Mouse (Mus musculus) gastrocnemius, postnatal 25 days (tissue): ENCODE results near the gene Pde4c. TPM values are rescaled to one million over a fixed set of nuclear protein-coding genes. Genes with fewer than 3 reads are reported as not detected.

ENCODE experiments used
- DNase-seq: peaks from one replicate; pipeline ENCODE4 v3.0.0; 2022
- total RNA-seq, 2 experiments: library from RNA; stranded (reverse); gene quantifications; 1 replicate in 1 of 2; 2 replicates in 1 of 2; pipeline ENCODE4 v1.2.3; 2021

Pde4c gene
- total RNA-seq, 2 experiments from 2014 or later, result 1.6 to 2.3 TPM

DNA sequence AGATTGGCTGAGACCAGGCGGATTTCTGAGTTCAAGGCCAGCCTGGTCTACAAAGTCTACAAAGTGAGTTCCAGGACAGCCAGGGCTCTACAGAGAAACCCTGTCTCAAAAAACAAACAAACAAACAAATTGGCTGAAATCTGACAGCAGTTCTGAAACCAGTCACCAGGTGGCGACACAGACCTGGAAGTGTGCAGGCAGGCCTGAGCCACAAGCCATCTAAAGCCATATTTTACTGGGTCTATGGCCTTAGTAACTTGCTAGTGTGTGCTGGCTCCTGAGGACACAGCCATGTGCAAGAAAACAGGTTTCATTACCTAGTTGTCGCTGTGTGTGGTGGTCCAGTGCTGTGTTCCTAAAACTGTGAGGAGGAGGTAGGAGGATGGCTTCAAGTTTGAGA, 2.8 kb upstream of the Pde4c start:
- peak; percentile 59 for DNase-seq

DNA sequence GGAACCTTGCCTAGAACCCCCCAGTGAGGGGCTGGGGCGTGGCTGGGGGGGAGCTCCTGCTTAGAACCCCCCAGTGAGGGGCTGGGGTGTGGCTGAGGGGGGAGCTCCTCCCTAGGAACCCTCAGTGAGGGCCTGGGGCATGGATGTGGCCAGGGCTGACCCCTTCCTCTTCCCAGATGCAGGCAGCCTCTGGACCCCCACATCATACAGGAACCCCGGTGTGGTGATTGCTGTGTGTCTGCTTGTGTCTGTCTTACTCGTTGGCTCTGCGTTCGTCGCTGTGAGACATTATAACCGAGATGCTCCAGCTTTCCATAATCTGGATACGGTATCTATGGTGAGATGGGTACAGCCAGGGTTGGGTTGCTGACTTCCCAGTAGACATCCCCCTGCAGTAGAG, 1.9 kb upstream of the Pde4c start:
- no peak for DNase-seq

DNA sequence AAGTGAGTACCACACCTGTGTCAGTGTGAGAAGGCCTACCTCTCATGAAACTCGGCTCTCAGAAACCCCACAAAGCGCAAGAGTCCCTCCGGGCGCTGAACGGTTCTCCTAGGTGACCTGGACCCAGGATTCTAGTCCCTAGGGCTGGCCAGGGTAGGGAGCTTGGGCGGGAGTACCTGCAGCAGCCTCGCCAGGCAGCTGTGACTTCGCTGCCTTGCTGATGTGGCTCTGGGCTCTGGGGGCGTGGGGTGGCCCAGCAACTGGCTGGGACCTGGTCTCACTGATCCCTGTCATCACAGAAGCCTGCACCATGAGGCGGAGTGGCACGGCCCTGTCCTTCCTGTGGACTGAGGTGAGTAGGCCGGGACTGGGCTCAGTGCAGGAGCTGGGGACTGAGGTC, 696 bp downstream of the Pde4c start:
- DNase-seq, result no peak

DNA sequence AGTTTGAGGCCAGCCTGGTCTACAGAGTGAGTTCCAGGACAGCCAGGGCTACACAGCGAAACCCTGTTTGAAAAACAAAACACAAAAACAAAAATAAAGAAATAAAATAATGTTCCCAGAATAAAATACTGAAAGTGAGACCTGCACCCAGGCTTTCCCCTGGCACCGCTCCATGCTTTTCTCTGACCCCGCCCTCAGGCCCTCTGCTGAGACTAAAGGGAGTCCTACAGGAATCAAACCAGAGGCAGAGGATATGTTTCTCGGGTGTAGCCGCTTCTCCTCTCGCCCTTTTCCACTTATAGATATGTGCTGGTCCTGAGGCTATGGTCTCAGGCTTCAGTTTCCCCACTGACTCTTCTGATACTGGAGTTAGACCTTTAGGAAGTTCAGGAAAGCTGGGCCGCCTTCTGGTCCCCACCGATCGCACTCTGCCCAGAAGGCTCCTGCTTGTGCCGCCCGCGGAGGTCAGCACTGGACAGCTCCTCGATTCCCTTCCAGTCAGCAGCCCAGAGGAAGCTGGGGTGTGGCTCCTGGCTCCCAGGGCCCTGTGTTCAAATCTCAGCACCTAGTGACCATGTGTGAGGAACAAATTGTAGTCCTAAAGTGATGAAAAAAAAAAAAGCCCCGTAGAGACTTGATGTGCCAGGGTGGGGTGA, 2.4 kb downstream of the Pde4c start:
- no peak for DNase-seq

DNA sequence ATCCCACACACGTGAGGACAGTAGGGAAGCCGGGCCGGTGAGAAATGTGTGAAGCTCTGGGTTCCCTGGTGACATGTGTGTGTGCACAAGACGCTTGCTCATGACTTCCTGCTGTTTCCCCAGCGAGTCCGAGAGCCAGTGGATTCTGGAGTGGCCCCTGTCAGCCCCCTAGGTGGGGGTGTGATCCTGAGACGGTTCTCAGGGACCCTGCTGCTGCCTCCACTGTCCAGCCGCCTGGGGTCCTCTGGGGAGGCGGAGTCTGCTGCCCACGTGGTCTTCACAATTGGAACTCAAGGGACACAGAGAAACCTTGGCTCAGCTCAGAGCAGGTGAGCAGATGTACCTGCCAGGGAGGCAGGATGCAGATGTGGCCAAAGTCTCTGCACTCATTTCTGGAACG, 3.2 kb downstream of the Pde4c start:
- no peak for DNase-seq

DNA sequence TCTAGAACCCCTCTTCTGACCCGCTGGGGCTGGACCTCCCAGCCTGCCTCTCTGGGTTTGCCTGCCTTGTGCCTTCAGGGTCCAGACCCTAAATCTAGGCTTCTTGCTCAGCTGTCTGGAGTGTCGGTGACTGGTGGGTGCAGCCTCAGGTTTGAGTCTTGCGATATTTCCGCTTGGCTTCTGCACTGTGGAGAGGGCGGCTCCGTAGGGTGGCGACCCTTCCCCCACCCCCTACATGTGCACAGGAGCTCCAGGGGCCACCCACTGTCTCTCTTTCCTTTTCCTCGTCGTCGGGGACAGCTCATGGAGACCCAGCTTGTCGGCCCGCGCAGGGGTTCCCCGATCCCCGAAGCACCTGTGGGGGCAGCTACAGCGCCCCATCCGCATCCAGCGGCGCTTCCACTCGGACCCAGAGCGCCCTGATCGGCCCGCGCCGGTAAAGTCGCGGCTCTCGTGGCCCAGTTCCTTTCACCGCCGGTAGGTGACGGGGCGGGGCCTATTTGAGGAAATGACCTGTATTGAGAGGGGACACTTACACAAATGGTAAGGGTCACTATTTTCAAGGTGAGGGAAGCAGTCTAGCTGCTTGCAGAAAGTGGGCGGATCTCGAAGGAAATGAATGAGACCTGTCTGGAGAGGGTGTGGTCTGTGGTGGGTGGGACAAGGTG, 6.4 kb downstream of the Pde4c start:
- no peak for DNase-seq

DNA sequence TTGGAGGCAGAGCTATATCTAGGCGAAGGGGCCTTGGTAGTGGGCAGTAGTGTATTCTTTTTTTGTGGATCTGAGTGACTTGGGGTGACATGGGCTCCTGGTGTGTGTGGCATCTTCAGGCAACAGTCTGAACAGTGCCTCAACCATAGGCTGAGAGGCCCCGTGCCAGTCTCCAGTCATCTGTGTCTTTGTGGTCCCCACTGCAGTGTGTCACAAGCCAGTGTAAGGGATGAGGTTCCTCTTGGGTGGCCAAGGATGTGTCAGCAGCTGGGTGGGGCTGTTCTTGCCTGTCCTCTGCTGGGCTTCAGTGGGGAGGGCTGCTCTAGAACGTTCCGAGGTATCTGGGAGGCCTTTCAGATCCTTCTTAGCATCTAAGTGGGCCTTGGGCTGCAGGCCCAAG, 7.4 kb downstream of the Pde4c start:
- DNase-seq, result no peak

DNA sequence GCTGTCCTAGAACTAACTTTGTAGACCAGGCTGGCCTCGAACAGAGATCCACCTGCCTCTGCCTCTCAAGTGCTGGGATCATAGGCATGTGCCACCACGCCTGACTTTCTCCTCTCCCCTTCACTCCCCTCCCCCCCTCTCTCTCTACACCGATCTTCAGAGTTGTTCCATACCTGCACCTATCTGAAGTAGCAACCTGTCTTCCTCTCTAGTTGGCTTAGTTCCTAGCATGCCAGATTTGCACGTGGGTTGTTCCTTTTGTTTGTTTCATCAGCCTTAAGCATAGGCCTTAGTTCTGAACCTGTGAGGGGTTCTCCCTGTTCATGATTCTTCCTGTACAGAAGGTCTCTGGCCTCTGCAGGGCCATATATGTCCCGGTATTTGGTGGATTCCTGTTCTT, 14.2 kb downstream of the Pde4c start:
- DNase-seq, result no peak

DNA sequence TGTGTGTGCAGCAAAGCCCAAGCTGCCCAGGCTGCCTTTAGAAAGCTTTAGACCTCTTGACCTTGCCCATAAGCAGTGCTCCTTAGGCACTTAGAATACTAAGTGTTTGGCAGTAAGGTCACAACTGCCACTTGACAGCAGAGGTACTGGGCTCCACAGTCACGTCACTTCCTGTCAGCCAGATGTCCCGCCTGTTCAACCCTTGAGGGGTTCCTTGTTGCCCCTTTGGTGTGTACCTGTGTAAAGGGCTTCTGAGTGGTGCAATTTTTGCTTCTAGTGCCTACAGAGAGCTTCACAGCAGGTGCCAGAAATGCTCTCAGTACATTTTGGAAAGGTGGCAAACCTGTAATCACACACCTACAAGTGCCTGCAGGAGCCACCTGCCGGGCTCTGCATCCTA, 14.7 kb downstream of the Pde4c start:
- DNase-seq, result no peak

DNA sequence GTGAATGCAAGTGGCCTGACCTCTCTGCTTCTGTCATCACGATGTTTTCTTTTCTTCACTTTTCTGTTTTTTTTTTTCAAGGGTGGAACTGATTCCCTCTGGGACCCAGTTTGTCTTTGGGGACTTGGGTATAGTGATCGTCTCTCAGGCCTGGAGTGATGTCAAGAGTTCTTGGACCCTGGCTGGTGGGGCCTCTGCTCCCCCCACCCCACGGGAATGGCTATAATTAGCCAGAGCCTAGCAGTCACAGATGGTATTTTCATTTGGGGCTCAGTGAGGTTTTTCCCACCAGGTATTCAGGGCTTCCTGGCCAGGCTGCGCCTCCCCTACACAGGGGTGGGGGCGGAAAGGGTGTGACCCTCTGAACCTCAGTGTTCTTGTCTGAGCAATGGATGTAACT, 18.1 kb downstream of the Pde4c start:
- peak; percentile 26 for DNase-seq

DNA sequence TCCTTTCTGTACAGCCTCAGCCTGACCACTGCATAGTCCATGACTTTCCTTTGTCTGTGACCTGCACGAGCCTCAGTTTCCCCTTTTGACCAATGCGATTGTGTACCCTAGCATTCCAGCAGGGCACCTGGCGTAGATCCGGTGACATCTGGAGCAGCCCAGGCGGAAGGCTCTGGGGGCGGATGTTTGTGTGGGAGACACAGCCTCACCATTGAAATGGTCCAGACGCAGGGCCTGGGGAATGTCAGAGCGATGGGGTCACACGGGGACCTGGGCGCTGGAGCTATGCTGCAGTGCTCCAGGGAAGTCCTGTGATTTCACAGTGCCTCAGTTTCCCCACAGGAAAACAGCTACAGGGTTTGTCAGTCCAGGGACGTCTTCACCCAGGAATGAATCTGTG, 18.7 kb downstream of the Pde4c start:
- no peak for DNase-seq

DNA sequence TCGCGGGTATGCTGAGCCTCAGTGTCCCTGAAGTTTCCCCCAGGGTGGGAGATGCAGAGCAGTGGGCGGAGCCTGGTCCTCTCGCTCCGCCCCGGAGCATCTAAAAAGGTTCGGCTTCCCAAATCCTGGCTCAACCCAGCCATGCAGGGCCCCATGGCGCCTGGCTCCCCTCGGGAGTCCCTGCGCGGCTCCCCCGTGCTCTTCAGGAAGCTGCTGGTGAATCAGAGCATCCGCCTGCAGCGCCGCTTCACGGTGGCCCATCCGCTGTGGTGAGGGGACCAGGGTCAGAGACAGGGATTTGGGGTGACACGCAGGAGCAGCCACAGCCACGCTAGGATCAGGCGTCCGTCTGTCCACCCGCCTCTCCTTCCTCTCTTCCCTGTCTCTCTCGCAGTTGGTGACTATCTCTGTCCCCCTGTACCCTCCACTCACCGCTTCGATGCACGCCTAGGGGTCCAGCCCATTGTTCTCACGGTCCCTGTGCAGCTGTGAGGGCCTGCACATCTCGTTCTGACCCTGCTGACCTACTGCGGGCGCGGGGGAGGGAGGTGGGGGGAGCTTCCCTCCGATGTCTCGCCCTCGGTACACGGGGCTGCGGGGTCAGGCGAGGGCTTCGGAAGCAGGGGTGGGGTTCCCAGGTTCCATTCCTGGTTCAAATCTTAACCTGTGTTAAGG, 19.6 kb downstream of the Pde4c start:
- peak; percentile 57 for DNase-seq

DNA sequence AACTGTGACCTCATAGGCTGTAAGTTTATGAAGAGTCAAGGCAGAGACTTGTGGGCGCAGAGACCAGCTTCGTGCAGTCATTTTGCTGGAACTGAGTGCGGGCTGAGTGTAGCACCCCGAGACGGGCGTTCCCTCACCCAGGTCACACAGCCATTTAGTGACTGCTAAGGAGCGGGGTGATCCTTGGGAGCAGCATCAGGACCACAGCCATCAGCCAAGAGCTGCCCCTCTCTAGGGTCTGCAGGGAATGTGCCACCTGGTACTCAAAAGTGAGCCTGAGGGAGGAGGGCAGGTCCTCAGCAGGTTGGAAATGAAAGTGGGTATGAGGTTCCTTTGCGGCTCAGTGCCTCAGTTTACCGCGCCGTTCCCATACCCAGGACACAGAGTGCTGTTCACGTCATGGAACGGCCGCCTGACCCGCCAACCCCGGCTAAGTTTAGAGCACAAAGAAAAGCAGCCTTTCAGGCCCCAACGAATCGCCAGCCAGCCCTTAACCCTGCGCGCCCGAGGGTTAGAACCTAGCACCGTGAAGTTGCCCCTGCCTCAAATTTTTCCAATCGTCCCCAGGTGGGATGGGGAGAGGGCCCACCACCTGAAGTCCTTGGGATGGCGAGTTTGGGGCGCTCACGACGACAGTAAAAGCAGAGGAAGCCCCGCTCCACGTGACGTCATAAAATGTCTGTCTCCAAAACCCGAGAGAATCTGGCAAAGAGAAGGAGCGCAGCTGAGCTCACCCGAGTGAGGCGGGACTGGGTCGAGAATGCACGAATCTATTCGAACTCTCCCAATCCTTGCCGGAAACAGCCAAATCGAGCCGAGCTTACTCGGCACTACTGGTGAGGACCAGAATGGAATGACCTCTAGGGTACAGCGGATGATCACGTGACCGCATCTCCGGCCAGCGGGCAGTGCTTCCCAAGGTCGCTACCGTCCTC, 20.4 kb downstream of the Pde4c start:
- DNase-seq, result peak; percentile 81

DNA sequence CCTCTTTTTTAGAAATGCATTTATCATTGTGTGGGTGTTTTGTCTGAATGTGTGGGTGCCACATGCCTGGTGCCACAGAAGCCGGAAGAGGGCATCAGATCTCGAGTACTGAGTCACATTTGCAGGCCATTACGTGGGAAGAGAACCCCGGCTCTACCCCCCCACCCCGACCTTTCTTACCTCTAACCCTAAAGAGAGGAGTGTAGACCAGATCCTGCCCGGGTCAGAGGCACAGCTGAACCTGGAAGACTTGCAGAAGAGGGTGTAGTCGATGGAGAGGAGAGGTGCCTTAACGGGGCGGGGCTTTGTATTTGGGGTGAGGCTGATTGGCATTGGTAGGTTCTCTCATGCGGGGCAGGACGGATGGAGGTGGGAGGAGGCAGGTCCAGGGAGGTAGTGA, 21.3 kb downstream of the Pde4c start:
- DNase-seq, result no peak

DNA sequence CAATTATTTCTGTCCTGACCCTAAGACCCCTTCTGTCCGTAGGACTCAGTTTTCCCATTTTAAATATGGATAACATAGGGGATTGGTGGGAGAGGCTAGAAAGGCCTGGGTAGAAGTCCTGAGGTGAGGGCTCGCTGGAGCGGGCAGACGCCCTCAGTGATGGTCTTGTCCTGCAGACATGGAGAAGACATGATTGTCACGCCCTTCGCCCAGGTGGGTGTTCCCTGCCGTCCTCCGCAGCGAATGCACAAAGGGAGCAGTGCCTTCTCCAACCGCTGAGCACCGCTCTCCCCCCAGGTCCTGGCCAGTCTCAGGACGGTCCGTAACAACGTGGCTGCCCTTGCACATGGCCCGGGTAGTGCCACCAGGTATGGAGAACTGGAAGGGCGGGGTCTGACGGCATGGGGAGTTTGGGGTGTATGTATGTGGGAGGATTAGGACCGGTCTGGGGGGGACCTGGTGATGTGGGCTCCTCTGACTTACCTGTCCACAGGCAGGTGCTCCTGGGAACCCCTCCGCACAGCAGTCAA, 22.2 kb downstream of the Pde4c start:
- DNase-seq, result no peak

DNA sequence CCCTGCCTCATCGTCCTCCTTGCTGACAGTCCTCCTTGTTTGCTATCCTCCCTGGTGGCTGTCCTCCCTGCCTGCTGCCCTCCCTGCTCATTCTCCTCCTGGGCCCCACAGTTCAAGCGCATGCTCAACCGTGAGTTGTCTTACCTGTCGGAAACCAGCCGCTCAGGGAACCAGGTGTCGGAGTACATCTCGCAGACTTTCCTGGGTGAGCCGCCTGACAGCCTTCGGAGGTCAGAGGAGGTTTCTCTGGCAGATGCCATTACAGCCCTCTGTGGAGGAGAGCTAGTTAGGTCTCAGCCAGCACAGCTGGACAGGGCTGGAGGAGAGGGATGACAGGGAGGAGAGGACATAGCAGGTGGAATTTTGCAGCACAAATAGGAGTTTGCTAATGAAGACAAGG, 23.2 kb downstream of the Pde4c start:
- no peak for DNase-seq

DNA sequence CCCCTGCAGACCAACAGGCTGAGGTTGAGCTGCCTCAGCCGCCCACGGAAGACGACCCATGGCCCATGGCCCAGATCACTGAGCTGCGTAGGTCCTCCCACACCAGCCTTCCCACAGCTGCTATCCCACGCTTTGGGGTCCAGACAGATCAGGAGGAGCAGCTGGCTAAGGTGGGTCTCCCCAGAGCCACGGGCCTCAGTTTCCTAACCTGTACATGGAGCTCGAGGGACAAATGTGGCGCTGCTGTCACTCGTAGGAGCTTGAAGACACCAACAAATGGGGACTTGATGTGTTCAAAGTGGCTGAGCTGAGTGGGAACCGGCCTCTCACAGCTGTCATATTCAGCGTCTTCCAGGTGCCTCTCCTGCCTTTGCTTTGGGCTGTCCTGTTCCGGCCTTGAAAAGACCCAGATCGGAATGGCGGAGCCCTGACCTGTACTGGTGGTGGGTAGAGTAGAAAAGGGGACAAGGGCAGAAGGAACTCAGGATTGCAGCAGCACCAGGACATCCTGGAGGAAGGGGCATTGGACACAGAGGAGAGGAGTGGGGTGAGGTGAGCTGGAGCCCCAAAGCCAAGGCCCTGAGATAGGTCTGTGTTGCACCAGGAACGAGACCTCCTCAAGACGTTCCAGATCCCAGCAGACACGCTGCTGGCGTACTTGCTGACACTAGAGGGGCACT, 23.8 kb downstream of the Pde4c start:
- no peak for DNase-seq

DNA sequence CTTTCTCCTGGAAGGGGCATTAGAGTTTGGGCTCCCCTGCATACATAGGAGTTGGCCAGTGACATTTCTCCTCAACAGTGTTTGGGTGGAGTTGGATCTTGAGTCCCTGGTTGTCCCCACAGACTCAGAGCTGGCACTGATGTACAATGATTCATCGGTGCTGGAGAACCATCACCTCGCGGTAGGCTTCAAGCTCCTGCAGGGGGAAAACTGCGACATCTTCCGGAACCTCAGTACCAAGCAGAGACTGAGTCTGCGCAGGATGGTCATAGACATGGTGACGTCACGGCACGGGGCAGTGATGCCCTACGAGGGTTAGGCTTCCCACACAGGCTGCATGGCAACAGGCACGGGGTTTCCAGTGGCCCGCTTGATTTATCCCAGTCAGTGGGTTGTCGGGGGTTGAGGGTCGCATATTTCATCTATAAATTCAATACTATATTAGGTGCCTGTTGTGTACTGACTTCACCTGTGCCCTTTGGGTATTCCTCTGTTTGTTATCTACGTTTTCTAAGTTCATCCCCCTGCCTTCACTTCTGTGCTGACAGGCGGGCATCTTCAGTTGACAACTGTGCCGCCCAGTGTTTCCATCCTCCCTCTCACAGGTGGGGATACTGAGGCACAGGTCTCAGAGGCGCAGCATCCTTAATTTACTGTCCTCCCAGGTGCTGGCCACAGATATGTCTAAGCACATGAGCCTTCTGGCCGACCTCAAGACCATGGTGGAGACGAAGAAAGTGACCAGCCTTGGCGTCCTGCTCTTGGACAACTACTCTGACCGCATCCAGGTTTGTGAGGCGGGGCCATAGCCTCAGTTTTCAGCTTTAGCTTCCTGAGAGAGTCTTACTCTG, 25.0 kb downstream of the Pde4c start:
- no peak for DNase-seq

DNA sequence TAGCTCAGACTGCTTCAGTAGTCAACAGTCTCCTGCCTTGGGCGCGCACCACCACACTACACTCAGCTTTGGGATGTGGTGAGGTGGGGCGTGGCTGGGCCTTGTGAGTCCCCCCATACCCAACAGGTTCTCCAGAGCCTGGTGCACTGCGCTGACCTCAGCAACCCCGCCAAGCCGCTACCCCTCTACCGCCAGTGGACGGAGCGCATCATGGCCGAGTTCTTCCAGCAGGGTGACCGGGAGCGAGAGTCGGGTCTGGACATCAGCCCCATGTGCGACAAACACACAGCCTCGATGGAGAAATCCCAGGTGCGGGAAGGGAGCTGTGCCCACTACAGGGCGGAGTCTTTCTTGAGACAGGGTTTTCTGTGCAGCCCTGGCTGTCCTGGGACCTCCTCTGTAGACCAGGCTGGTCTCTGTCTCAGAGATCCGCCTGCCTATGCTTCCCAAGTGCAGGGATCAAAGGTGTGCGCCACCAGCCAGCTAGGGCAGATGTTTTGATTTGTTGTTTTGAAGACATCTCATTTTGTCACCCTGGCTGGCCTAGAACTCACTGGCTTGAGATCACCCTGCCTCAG, 25.7 kb downstream of the Pde4c start:
- no peak for DNase-seq

DNA sequence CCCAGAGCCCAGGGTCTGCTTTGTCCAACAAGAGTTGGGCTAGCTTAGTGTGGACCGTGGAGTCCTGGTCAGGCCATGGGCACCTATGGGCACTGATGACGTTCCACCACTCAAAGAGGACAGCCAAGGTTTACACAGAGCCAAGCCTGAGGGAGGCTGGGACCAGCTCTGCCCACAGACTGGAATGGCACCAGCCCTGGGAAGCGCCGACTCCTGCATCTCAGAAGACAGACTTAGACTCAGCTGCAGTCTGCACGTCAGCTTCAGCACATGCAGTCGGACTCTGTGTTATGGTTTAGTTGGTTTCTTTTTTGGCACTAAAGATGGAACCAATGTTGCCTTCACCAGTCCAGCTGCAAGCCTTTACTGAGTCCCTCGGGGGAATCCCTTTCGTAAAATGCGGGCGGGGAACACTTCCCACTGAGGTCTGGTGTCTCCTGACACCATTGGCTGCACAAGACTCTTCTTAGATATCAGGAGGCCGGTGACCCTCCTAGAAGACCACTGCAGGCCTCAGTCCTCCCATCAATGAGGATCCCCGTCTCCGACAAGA, 26.7 kb downstream of the Pde4c start:
- no peak for DNase-seq
